Mouse (Mus musculus) cerebellum, adult 8-10 months (tissue): ENCODE data around the gene Cx3cr1.

Experiments
- DNase-seq: peaks from one replicate; pipeline ENCODE4 v3.0.0; 2022

Gene Cx3cr1

DNA sequence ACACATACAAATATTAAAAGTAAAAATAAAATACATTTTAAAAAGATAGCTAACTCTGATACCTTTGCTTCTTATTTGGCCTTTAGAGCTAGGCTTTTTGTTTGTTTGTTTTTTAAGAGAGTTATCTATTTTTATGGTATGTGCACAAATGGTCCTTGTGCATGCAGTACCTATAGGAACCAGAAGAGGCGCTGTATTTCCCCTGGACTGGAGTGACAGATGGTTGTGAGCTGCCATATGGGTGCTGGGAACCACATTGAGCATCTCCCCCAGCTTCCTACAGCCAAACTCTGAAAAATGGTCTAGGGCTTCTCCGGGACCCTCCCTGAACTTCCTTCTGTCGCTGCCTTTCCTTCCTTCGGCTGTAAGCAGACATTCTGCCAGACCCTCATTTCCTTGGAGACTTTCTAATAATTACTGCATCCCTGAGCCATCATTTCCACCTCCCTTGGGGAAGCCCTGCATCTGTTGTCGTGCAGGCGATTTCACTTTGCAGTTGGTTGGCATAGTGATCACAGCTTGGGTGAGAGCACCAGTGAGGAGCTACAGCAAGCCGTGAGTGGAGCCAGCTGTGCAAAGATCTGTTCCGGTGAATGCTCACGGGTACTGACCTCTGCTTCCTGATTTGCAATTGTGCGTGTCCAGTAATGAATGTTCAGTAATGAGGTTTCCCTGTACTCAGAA lies 217.2 kb downstream of the Cx3cr1 start:
- no peak for DNase-seq
